Mouse (Mus musculus): ENCODE data around the gene Thsd7a. TPM values are rescaled to one million over a fixed set of nuclear protein-coding genes. Genes with fewer than 3 reads are reported as not detected.

Gene Thsd7a
- total and polyA plus RNA-seq, 3 experiments = 0.30 TPM; not detected in 2

GRCm38 (mm10) chr6:12336590-12337584 lies 412.3 kb downstream of the Thsd7a start:
- H3K79me2 ChIP-seq (replicated peaks; ENCODE audit: control insufficient read depth, extremely low read depth, insufficient read depth, poor library complexity, severe bottlenecking) = no peaks in the 10 kb centered on the region
- H3K27me3 ChIP-seq (replicated peaks) = no peaks in the 10 kb centered on the region
- in situ Hi-C loops (cut with MboI; ENCODE audit: low pct_ligation_motif_present, low pct_unique_long_range_greater_than_20kb, low sequenced_read_pairs) = loop anchor here (25.0 kb wide), 1 partner anchor 800 kb away; no protein-coding TSS in a partner anchor
- DNase-seq (ENCODE audit: extremely low read depth) = no peak
- no peak overlapping the region for H3K27ac ChIP-seq (ENCODE audit: insufficient read depth, low read depth)
- H3K4me3 ChIP-seq (replicated peaks in 1 of 3; ENCODE audit: low read depth in 2 of 3, low read length in 2 of 3, poor library complexity in 1 of 3) = no peak overlapping the region
- peak overlapping the region; percentile 50; the same call in 1 of the 2 replicates for H3K4me2 ChIP-seq (ENCODE audit: insufficient read depth, low read depth, poor library complexity, severe bottlenecking)
- no peak overlapping the region for H3K9ac ChIP-seq (ENCODE audit: insufficient read depth, low read depth)
- H3K4me1 ChIP-seq (ENCODE audit: control insufficient read depth in 1 of 2, insufficient read depth in 2 of 2) = peaks cover 0 to 4% of the 10 kb centered on the region in 2 experiments; a peak in 2 of 4 replicates
- no peaks in the 10 kb centered on the region for H3K9me3 ChIP-seq (replicated peaks; ENCODE audit: low read length)
- dilution Hi-C loops (cut with MboI; ENCODE audit: extremely low pct_ligation_motif_present, extremely low pct_unique_long_range_greater_than_20kb, low sequenced_read_pairs) = no loop called here
- TF ChIP-seq POLR2A (IDR thresholded peaks at IDR 0.05; ENCODE audit: low read depth, low read length) = no peak
- no peak for TF ChIP-seq NELFE (IDR thresholded peaks at IDR 0.05; ENCODE audit: low read depth, low read length)
- no peak for TF ChIP-seq UBTF (IDR thresholded peaks at IDR 0.05; ENCODE audit: low read depth, low read length)
- no peak for TF ChIP-seq MXI1 (IDR thresholded peaks at IDR 0.05; ENCODE audit: low read depth, low read length)
- no peak for TF ChIP-seq SIN3A (IDR thresholded peaks at IDR 0.05; ENCODE audit: low read length)
- no peak for TF ChIP-seq GABPA (IDR thresholded peaks at IDR 0.05; ENCODE audit: insufficient replicate concordance, low read depth, low read length)
- 0 out of 2 replicates have a peak, but pooled peaks have one; percentile 34 for TF ChIP-seq MAFK (IDR thresholded peaks at IDR 0.05; ENCODE audit: insufficient replicate concordance, low read length)
- TF ChIP-seq ZMIZ1 (IDR thresholded peaks at IDR 0.05; ENCODE audit: low read depth, low read length) = no peak
- H3K36me3 ChIP-seq (replicated peaks in 1 of 2; ENCODE audit: control insufficient read depth in 1 of 2, insufficient read depth in 1 of 2, low read length in 1 of 2) = no peaks in the 10 kb centered on the region

- peak; percentile 68 for DNase-seq (ENCODE audit: extremely low read depth)
- dilution Hi-C loops (cut with MboI; ENCODE audit: extremely low pct_ligation_motif_present, extremely low pct_unique_long_range_greater_than_20kb, low sequenced_read_pairs) = no loop called here
Observed at GRCm38 (mm10) chr6:12315070-12315909, 433.9 kb downstream of the Thsd7a start.

More at GRCm38 (mm10) chr6:12315070-12315909, 433.9 kb downstream of the Thsd7a start:
- H3K4me3 ChIP-seq (replicated peaks in 1 of 3; ENCODE audit: low read depth in 2 of 3, low read length in 2 of 3, poor library complexity in 1 of 3) = no peak overlapping the region
- no peak overlapping the region for H3K9ac ChIP-seq (ENCODE audit: insufficient read depth, low read depth)
- H3K4me2 ChIP-seq (ENCODE audit: insufficient read depth, low read depth, poor library complexity, severe bottlenecking) = peak overlapping the region; percentile 50; the same call in 1 of the 2 replicates
- no peak overlapping the region for H3K27ac ChIP-seq (ENCODE audit: insufficient read depth, low read depth)
- no peaks in the 10 kb centered on the region for H3K36me3 ChIP-seq (replicated peaks in 1 of 2; ENCODE audit: control insufficient read depth in 1 of 2, insufficient read depth in 1 of 2, low read length in 1 of 2)
- in situ Hi-C loops (cut with MboI; ENCODE audit: low pct_ligation_motif_present, low pct_unique_long_range_greater_than_20kb, low sequenced_read_pairs) = no loop called here
- no peaks in the 10 kb centered on the region for H3K9me3 ChIP-seq (replicated peaks; ENCODE audit: low read length)
- H3K27me3 ChIP-seq (replicated peaks) = no peaks in the 10 kb centered on the region
- TF ChIP-seq PAX5 (IDR thresholded peaks at IDR 0.05; ENCODE audit: low read length) (no peak), RAD21 (IDR thresholded peaks at IDR 0.05; ENCODE audit: low read depth, low read length) (peak; percentile 91), TCF12 (IDR thresholded peaks at IDR 0.05; ENCODE audit: low read depth, low read length) (no peak), ZKSCAN1 (IDR thresholded peaks at IDR 0.05; ENCODE audit: borderline replicate concordance, low read depth, low read length) (no peak), CTCF (conservative IDR thresholded peaks at IDR 0.05 in 1 of 2, IDR thresholded peaks at IDR 0.05 in 1 of 2; ENCODE audit: low read depth in 2 of 2, low read length in 2 of 2) (peak; percentile 29 to 79; a peak in 2 of 4 replicates), MAX (IDR thresholded peaks at IDR 0.05; ENCODE audit: low read length) (no peak), SMC3 (IDR thresholded peaks at IDR 0.05; ENCODE audit: low read depth, low read length) (peak; percentile 71)
- H3K4me1 ChIP-seq (ENCODE audit: control insufficient read depth in 1 of 2, insufficient read depth in 2 of 2) = peaks cover 0 to 4% of the 10 kb centered on the region in 2 experiments; a peak in 1 of 4 replicates
- no peaks in the 10 kb centered on the region for H3K79me2 ChIP-seq (replicated peaks; ENCODE audit: control insufficient read depth, extremely low read depth, insufficient read depth, poor library complexity, severe bottlenecking)
